Mouse (Mus musculus): ENCODE measurements at regions not wholly inside any gene's neighbourhood (a gene's known extent, or its start where the extent isn't known, plus 50 kb on each side); places are given as distances from the start of the nearest gene placed in this dataset.

- Histone ChIP-seq H3K9me3 (no peaks in the 10 kb centered on the region), H3K36me3 (replicated peaks) (no peaks in the 10 kb centered on the region), H3K4me1 (no peaks in the 10 kb centered on the region), H3K4me3 (no peak overlapping the region), H3K27me3 (replicated peaks; ENCODE audit: low read depth, poor library complexity, severe bottlenecking) (no peaks in the 10 kb centered on the region), H3K27ac (replicated peaks) (no peak overlapping the region)
- no peak for DNase-seq (ENCODE audit: low spot score)
- 69% methylated on average over 5 of the region's 5 CpGs for WGBS
These were observed 379.0 kb downstream of the Xpnpep1 start for GRCm38 (mm10) chr19:52661009-52661408.

- Histone ChIP-seq H3K36me3 (replicated peaks) (no peaks in the 10 kb centered on the region), H3K4me3 (no peak overlapping the region), H3K9me3 (no peaks in the 10 kb centered on the region), H3K27me3 (replicated peaks; ENCODE audit: low read depth, poor library complexity, severe bottlenecking) (no peaks in the 10 kb centered on the region), H3K4me1 (peaks cover 10% of the 10 kb centered on the region; the same call in 1 of the 2 replicates), H3K27ac (replicated peaks) (no peak overlapping the region)
- 66% methylated on average over 17 of the region's 17 CpGs for WGBS
- peak; percentile 21 for DNase-seq (ENCODE audit: low spot score)
These were observed 383.3 kb downstream of the Ins1 start for GRCm38 (mm10) chr19:52647066-52648046.

GRCm38 (mm10) chr19:52640228-52640627 is 376.1 kb downstream of the Ins1 start:
- 35% methylated on average over 5 of the region's 5 CpGs for WGBS
- no peak overlapping the region for H3K27ac ChIP-seq (replicated peaks)
- H3K4me3 ChIP-seq, result no peak overlapping the region
- no peak for DNase-seq (ENCODE audit: low spot score)
- no peaks in the 10 kb centered on the region for H3K27me3 ChIP-seq (replicated peaks; ENCODE audit: low read depth, poor library complexity, severe bottlenecking)
- no peaks in the 10 kb centered on the region for H3K36me3 ChIP-seq (replicated peaks)
- peaks cover 3% of the 10 kb centered on the region; the same call in 1 of the 2 replicates for H3K4me1 ChIP-seq
- no peaks in the 10 kb centered on the region for H3K9me3 ChIP-seq

GRCm38 (mm10) chr19:52632501-52632900 is 368.4 kb downstream of the Ins1 start:
- Histone ChIP-seq H3K27ac (replicated peaks) (no peak overlapping the region), H3K4me3 (no peak overlapping the region), H3K36me3 (replicated peaks) (no peaks in the 10 kb centered on the region), H3K9me3 (no peaks in the 10 kb centered on the region), H3K27me3 (replicated peaks; ENCODE audit: low read depth, poor library complexity, severe bottlenecking) (no peaks in the 10 kb centered on the region), H3K4me1 (no peaks in the 10 kb centered on the region)
- no peak for DNase-seq (ENCODE audit: low spot score)
- WGBS, result 83% methylated on average over 4 of the region's 4 CpGs

- WGBS, result 77% methylated on average over 5 of the region's 5 CpGs
- no peak for DNase-seq (ENCODE audit: low spot score)
- Histone ChIP-seq H3K27ac (replicated peaks) (no peak overlapping the region), H3K36me3 (replicated peaks) (no peaks in the 10 kb centered on the region), H3K4me1 (0 out of 2 replicates have a peak, but pooled peaks cover 3% of the 10 kb centered on the region), H3K27me3 (replicated peaks; ENCODE audit: low read depth, poor library complexity, severe bottlenecking) (no peaks in the 10 kb centered on the region), H3K9me3 (no peaks in the 10 kb centered on the region), H3K4me3 (no peak overlapping the region)
These were observed 360.2 kb downstream of the Ins1 start for GRCm38 (mm10) chr19:52624310-52624709.

GRCm38 (mm10) chr19:52623496-52623895 is 359.4 kb downstream of the Ins1 start:
- H3K36me3 ChIP-seq (replicated peaks), result no peaks in the 10 kb centered on the region
- H3K4me1 ChIP-seq, result 0 out of 2 replicates have a peak, but pooled peaks cover 3% of the 10 kb centered on the region
- H3K27ac ChIP-seq (replicated peaks), result no peak overlapping the region
- no peaks in the 10 kb centered on the region for H3K9me3 ChIP-seq
- no peak overlapping the region for H3K4me3 ChIP-seq
- DNase-seq (ENCODE audit: low spot score), result no peak
- no peaks in the 10 kb centered on the region for H3K27me3 ChIP-seq (replicated peaks; ENCODE audit: low read depth, poor library complexity, severe bottlenecking)

- WGBS, result 89% methylated on average over 5 of the region's 5 CpGs
These were observed 349.3 kb downstream of the Ins1 start for GRCm38 (mm10) chr19:52613353-52613752.

GRCm38 (mm10) chr19:52606859-52607258 is 342.8 kb downstream of the Ins1 start:
- Histone ChIP-seq H3K4me3 (no peak overlapping the region), H3K27me3 (replicated peaks; ENCODE audit: low read depth, poor library complexity, severe bottlenecking) (no peaks in the 10 kb centered on the region), H3K9me3 (no peaks in the 10 kb centered on the region), H3K36me3 (replicated peaks) (no peaks in the 10 kb centered on the region), H3K4me1 (no peaks in the 10 kb centered on the region), H3K27ac (replicated peaks) (no peak overlapping the region)
- WGBS, result 67% methylated on average over 3 of the region's 3 CpGs
- DNase-seq (ENCODE audit: low spot score), result no peak

More at GRCm38 (mm10) chr19:52613353-52613752, 349.3 kb downstream of the Ins1 start:
- H3K4me1 ChIP-seq, result no peaks in the 10 kb centered on the region
- no peaks in the 10 kb centered on the region for H3K36me3 ChIP-seq (replicated peaks)
- no peak overlapping the region for H3K4me3 ChIP-seq
- no peaks in the 10 kb centered on the region for H3K27me3 ChIP-seq (replicated peaks; ENCODE audit: low read depth, poor library complexity, severe bottlenecking)
- H3K9me3 ChIP-seq, result no peaks in the 10 kb centered on the region
- no peak for DNase-seq (ENCODE audit: low spot score)
- H3K27ac ChIP-seq (replicated peaks), result no peak overlapping the region

- Histone ChIP-seq H3K36me3 (replicated peaks) (no peaks in the 10 kb centered on the region), H3K27ac (replicated peaks) (no peak overlapping the region), H3K27me3 (replicated peaks; ENCODE audit: low read depth, poor library complexity, severe bottlenecking) (no peaks in the 10 kb centered on the region), H3K4me3 (no peak overlapping the region), H3K4me1 (no peaks in the 10 kb centered on the region), H3K9me3 (no peaks in the 10 kb centered on the region)
- DNase-seq (ENCODE audit: low spot score), result no peak
- 39% methylated on average over 3 of the region's 3 CpGs for whole genome bisulfite sequencing
These were observed 336.3 kb downstream of the Ins1 start for GRCm38 (mm10) chr19:52600410-52600809.

GRCm38 (mm10) chr19:52565401-52565800 is 301.3 kb downstream of the Ins1 start:
- Histone ChIP-seq H3K9me3 (no peaks in the 10 kb centered on the region), H3K27me3 (replicated peaks; ENCODE audit: low read depth, poor library complexity, severe bottlenecking) (no peaks in the 10 kb centered on the region), H3K27ac (replicated peaks) (no peak overlapping the region), H3K36me3 (replicated peaks) (no peaks in the 10 kb centered on the region), H3K4me3 (no peak overlapping the region), H3K4me1 (no peaks in the 10 kb centered on the region)
- DNase-seq (ENCODE audit: low spot score), result peak; percentile 9
- 75% methylated on average over 4 of the region's 4 CpGs for WGBS

GRCm38 (mm10) chr19:52534758-52535157 is 270.7 kb downstream of the Ins1 start:
- H3K36me3 ChIP-seq (replicated peaks), result no peaks in the 10 kb centered on the region
- DNase-seq (ENCODE audit: low spot score), result peak; percentile 75
- H3K27ac ChIP-seq (replicated peaks), result no peak overlapping the region
- peaks cover 7% of the 10 kb centered on the region for H3K4me1 ChIP-seq
- no peaks in the 10 kb centered on the region for H3K9me3 ChIP-seq
- no peak overlapping the region for H3K4me3 ChIP-seq
- H3K27me3 ChIP-seq (replicated peaks; ENCODE audit: low read depth, poor library complexity, severe bottlenecking), result no peaks in the 10 kb centered on the region
- WGBS, result 19% methylated on average over 4 of the region's 4 CpGs

GRCm38 (mm10) chr19:52525509-52525908 is 261.4 kb downstream of the Ins1 start:
- Histone ChIP-seq H3K4me3 (no peak overlapping the region), H3K36me3 (replicated peaks) (no peaks in the 10 kb centered on the region), H3K27me3 (replicated peaks; ENCODE audit: low read depth, poor library complexity, severe bottlenecking) (no peaks in the 10 kb centered on the region), H3K4me1 (no peaks in the 10 kb centered on the region), H3K27ac (replicated peaks) (no peak overlapping the region), H3K9me3 (no peaks in the 10 kb centered on the region)
- DNase-seq (ENCODE audit: low spot score), result no peak
- 90% methylated on average over 5 of the region's 5 CpGs for WGBS

GRCm38 (mm10) chr19:52503331-52503730 is 239.2 kb downstream of the Ins1 start:
- H3K36me3 ChIP-seq (replicated peaks), result no peaks in the 10 kb centered on the region
- no peak overlapping the region for H3K4me3 ChIP-seq
- no peaks in the 10 kb centered on the region for H3K9me3 ChIP-seq
- H3K27me3 ChIP-seq (replicated peaks; ENCODE audit: low read depth, poor library complexity, severe bottlenecking), result no peaks in the 10 kb centered on the region
- no peaks in the 10 kb centered on the region for H3K4me1 ChIP-seq
- no peak for DNase-seq (ENCODE audit: low spot score)
- no peak overlapping the region for H3K27ac ChIP-seq (replicated peaks)
- WGBS, result 87% methylated on average over 4 of the region's 4 CpGs
